Mouse (Mus musculus): Measurements from ENCODE around the gene Tas2r109. TPM values are rescaled to one million over a fixed set of nuclear protein-coding genes. Genes with fewer than 3 reads are reported as not detected.
"Not testable (repeated sequence)": the region's sequence is repeated elsewhere in the genome, so short reads cannot be mapped to it uniquely, and the experiment has no call there.

Tas2r109 gene
- total RNA-seq (2015; ENCODE audit: low replicate concordance), result not detected in 2 replicates
- total RNA-seq (2017; ENCODE audit: low replicate concordance), result not detected in 2 replicates

GRCm38 (mm10) chr6:132980865-132981264, at the start of gene Tas2r109:
Gene Tas2r109, minus strand, starts transcription at chr6:132980965.
- no peak for ATAC-seq (replicated peaks; ENCODE audit: low FRiP score, poor library complexity, severe bottlenecking)

- no peak for ATAC-seq (replicated peaks; ENCODE audit: low FRiP score, poor library complexity, severe bottlenecking)
These were observed 22.9 kb downstream of the Tas2r109 start, which contains the start of gene Tas2r131 for GRCm38 (mm10) chr6:132957819-132958218. Gene Tas2r131, minus strand, starts transcription at chr6:132957919.

- ATAC-seq (replicated peaks; ENCODE audit: low FRiP score, poor library complexity, severe bottlenecking), result no peak
These were observed 30.0 kb downstream of the Tas2r109 start, which contains the start of gene Tas2r129 for GRCm38 (mm10) chr6:132950802-132951201. Gene Tas2r129, plus strand, starts transcription at chr6:132951102.

- not testable (repeated sequence) for ATAC-seq (replicated peaks; ENCODE audit: low FRiP score, poor library complexity, severe bottlenecking)
These were observed 39.4 kb downstream of the Tas2r109 start for GRCm38 (mm10) chr6:132941376-132941775.

Other genes starting within 250 kb of the Tas2r109 start
- not detected in 2 replicates for gene Tas2r115, start 242.9 kb downstream of the Tas2r109 start, total RNA-seq (2015; ENCODE audit: low replicate concordance)
- gene Tas2r115, start 242.9 kb downstream of the Tas2r109 start, total RNA-seq (2017; ENCODE audit: low replicate concordance), result not detected in 2 replicates
- gene Tas2r124, start 226.2 kb downstream of the Tas2r109 start, total RNA-seq (2015; ENCODE audit: low replicate concordance), result not detected in 2 replicates
- gene Tas2r124, start 226.2 kb downstream of the Tas2r109 start, total RNA-seq (2017; ENCODE audit: low replicate concordance), result not detected in 2 replicates
- not detected in 2 replicates for gene Tas2r102, start 218.8 kb downstream of the Tas2r109 start, total RNA-seq (2015; ENCODE audit: low replicate concordance)
- gene Tas2r102, start 218.8 kb downstream of the Tas2r109 start, total RNA-seq (2017; ENCODE audit: low replicate concordance), result not detected in 2 replicates
- not detected in 2 replicates for gene Tas2r136, start 202.8 kb downstream of the Tas2r109 start, total RNA-seq (2015; ENCODE audit: low replicate concordance)
- not detected in 2 replicates for gene Tas2r136, start 202.8 kb downstream of the Tas2r109 start, total RNA-seq (2017; ENCODE audit: low replicate concordance)
- not detected in 2 replicates for gene Tas2r117, start 178.1 kb downstream of the Tas2r109 start, total RNA-seq (2015; ENCODE audit: low replicate concordance)
- gene Tas2r117, start 178.1 kb downstream of the Tas2r109 start, total RNA-seq (2017; ENCODE audit: low replicate concordance), result not detected in 2 replicates
- not detected in 2 replicates for gene Tas2r123, start 133.8 kb downstream of the Tas2r109 start, total RNA-seq (2015; ENCODE audit: low replicate concordance)
- gene Tas2r123, start 133.8 kb downstream of the Tas2r109 start, total RNA-seq (2017; ENCODE audit: low replicate concordance), result not detected in 2 replicates
- not detected in 2 replicates for gene Tas2r116, start 125.5 kb downstream of the Tas2r109 start, total RNA-seq (2015; ENCODE audit: low replicate concordance)
- gene Tas2r116, start 125.5 kb downstream of the Tas2r109 start, total RNA-seq (2017; ENCODE audit: low replicate concordance), result not detected in 2 replicates
- not detected in 2 replicates for gene Tas2r110, start 113.0 kb downstream of the Tas2r109 start, total RNA-seq (2015; ENCODE audit: low replicate concordance)
- gene Tas2r110, start 113.0 kb downstream of the Tas2r109 start, total RNA-seq (2017; ENCODE audit: low replicate concordance), result not detected in 2 replicates
- not detected in 2 replicates for gene Tas2r113, start 88.0 kb downstream of the Tas2r109 start, total RNA-seq (2015; ENCODE audit: low replicate concordance)
- gene Tas2r113, start 88.0 kb downstream of the Tas2r109 start, total RNA-seq (2017; ENCODE audit: low replicate concordance), result not detected in 2 replicates
- gene Tas2r125, start 71.3 kb downstream of the Tas2r109 start, total RNA-seq (2015; ENCODE audit: low replicate concordance), result not detected in 2 replicates
- gene Tas2r125, start 71.3 kb downstream of the Tas2r109 start, total RNA-seq (2017; ENCODE audit: low replicate concordance), result not detected in 2 replicates
- gene Tas2r129, start 29.9 kb downstream of the Tas2r109 start, total RNA-seq (2015; ENCODE audit: low replicate concordance), result not detected in 2 replicates
- not detected in 2 replicates for gene Tas2r129, start 29.9 kb downstream of the Tas2r109 start, total RNA-seq (2017; ENCODE audit: low replicate concordance)
- not detected in 2 replicates for gene Tas2r131, start 23.0 kb downstream of the Tas2r109 start, total RNA-seq (2015; ENCODE audit: low replicate concordance)
- not detected in 2 replicates for gene Tas2r131, start 23.0 kb downstream of the Tas2r109 start, total RNA-seq (2017; ENCODE audit: low replicate concordance)
- gene Tas2r103, start 56.1 kb upstream of the Tas2r109 start, total RNA-seq (2015; ENCODE audit: low replicate concordance), result not detected in 2 replicates
- gene Tas2r103, start 56.1 kb upstream of the Tas2r109 start, total RNA-seq (2017; ENCODE audit: low replicate concordance), result not detected in 2 replicates
- gene Tas2r140, start 74.9 kb upstream of the Tas2r109 start, total RNA-seq (2015; ENCODE audit: low replicate concordance), result not detected in 2 replicates
- gene Tas2r140, start 74.9 kb upstream of the Tas2r109 start, total RNA-seq (2017; ENCODE audit: low replicate concordance), result not detected in 2 replicates
- 5.0 and 13.3 TPM in 2 replicates for gene Smim10l1, start 123.9 kb upstream of the Tas2r109 start, total RNA-seq (2015; ENCODE audit: low replicate concordance)
- 10.9 and 18.4 TPM in 2 replicates for gene Smim10l1, start 123.9 kb upstream of the Tas2r109 start, total RNA-seq (2017; ENCODE audit: low replicate concordance)